Mouse (Mus musculus) olfactory bulb, adult 2 months (tissue): ENCODE results near the gene Map4k3.

Source experiments
- CTCF ChIP-seq: fragments of 200-500 bp; IDR thresholded peaks from 2 replicates; pipeline ENCODE4 v1.5.1; 2012; ENCODE audit warnings: low read depth, mild to moderate bottlenecking, low read length, moderate library complexity; ENCODE audit not compliant: insufficient read depth
- POLR2A ChIP-seq: fragments of 200-500 bp; IDR thresholded peaks from 2 replicates; pipeline ENCODE4 v1.6.1; 2012; ENCODE audit warnings: mild to moderate bottlenecking, low read depth, low read length, moderate library complexity; ENCODE audit not compliant: insufficient read depth

DNA sequence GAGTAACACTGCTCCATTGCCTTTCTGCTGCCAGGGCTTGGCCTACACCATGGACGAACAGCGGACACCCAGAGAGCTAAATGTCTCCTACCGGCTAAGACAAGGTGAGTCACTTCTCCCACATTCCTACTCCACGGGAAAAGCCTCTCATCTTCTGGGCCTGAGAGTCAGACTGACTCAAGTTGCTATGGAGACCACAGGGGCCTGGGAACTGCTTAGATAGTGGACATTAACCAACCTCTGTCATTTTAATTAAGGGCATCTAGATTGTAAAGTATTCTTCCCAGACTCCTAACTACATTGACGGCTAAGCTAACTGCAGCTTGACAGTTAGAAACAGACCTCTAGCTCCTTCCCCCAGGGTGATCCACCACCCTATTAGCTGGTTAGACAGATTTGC lies 165.5 kb downstream of the Map4k3 start:
- TF ChIP-seq POLR2A = no peak
- no peak for TF ChIP-seq CTCF
